Mouse (Mus musculus) hindlimb bud, embryonic 11.5 days (tissue): ENCODE results near the gene Zdhhc7.

Experiments used
- DNase-seq: peaks from one replicate; pipeline ENCODE4 v3.0.0-alpha.2; 2012; ENCODE audit warnings: low read depth, low spot score; ENCODE audit errors: extremely low spot score

Zdhhc7 gene

GRCm38 (mm10) chr8:120072259-120072658 is 29.0 kb downstream of the Zdhhc7 start:
- DNase-seq, result no peak

- DNase-seq, result peak; percentile 63
Measured at GRCm38 (mm10) chr8:120071684-120072083, 29.6 kb downstream of the Zdhhc7 start.

- no peak for DNase-seq
Measured at GRCm38 (mm10) chr8:120067936-120068668, 33.2 kb downstream of the Zdhhc7 start.

GRCm38 (mm10) chr8:120066226-120066625 is 35.1 kb downstream of the Zdhhc7 start:
- no peak for DNase-seq

- DNase-seq, result no peak
Measured at GRCm38 (mm10) chr8:120065611-120066010, 35.7 kb downstream of the Zdhhc7 start.

- DNase-seq, result no peak
Measured at GRCm38 (mm10) chr8:120063326-120063725, 38.0 kb downstream of the Zdhhc7 start.

- no peak for DNase-seq
Measured at GRCm38 (mm10) chr8:120062742-120063141, 38.5 kb downstream of the Zdhhc7 start.

GRCm38 (mm10) chr8:120057078-120057477 is 44.2 kb downstream of the Zdhhc7 start:
- no peak for DNase-seq

- no peak for DNase-seq
Measured at GRCm38 (mm10) chr8:120054833-120055232, 46.4 kb downstream of the Zdhhc7 start.

- no peak for DNase-seq
Measured at GRCm38 (mm10) chr8:120052318-120052717, 49.0 kb downstream of the Zdhhc7 start.

GRCm38 (mm10) chr8:120051908-120052307 is 49.4 kb downstream of the Zdhhc7 start:
- no peak for DNase-seq

GRCm38 (mm10) chr8:120051006-120051405 is 50.3 kb downstream of the Zdhhc7 start:
- no peak for DNase-seq

- no peak for DNase-seq
Measured at GRCm38 (mm10) chr8:120050376-120050775, 50.9 kb downstream of the Zdhhc7 start.

- DNase-seq, result no peak
Measured at GRCm38 (mm10) chr8:120049949-120050348, 51.3 kb downstream of the Zdhhc7 start.

- no peak for DNase-seq
Measured at GRCm38 (mm10) chr8:120046258-120047020, 54.8 kb downstream of the Zdhhc7 start.

GRCm38 (mm10) chr8:120045471-120045870 is 55.8 kb downstream of the Zdhhc7 start:
- no peak for DNase-seq

- DNase-seq, result no peak
Measured at GRCm38 (mm10) chr8:120044907-120045306, 56.4 kb downstream of the Zdhhc7 start.

- DNase-seq, result no peak
Measured at GRCm38 (mm10) chr8:120042542-120043312, 58.6 kb downstream of the Zdhhc7 start.

- DNase-seq, result no peak
Measured at GRCm38 (mm10) chr8:120040861-120041260, 60.4 kb downstream of the Zdhhc7 start.

GRCm38 (mm10) chr8:120039313-120039919 is 61.9 kb downstream of the Zdhhc7 start:
- no peak for DNase-seq

GRCm38 (mm10) chr8:120038741-120039140 is 62.5 kb downstream of the Zdhhc7 start:
- DNase-seq, result no peak
